Mouse (Mus musculus) intestine, embryonic 16.5 days (tissue): ENCODE data around the gene Dtnbp1. TPM values are rescaled to one million over a fixed set of nuclear protein-coding genes. Genes with fewer than 3 reads are reported as not detected.

ENCODE experiments used
- ATAC-seq: fragments of 200-750 bp; cut with Nextera tagmentation; 2 replicates; pipeline ENCODE4 v1.8.0; 2017; ENCODE audit warnings: moderate TSS enrichment, moderate library complexity
- H3K27ac ChIP-seq: fragments of 300-500 bp; sonication (generic); 2 replicates; pipeline ENCODE4 v1.5.1; 2014; ENCODE audit warnings: mild to moderate bottlenecking, low read length
- H3K27me3 ChIP-seq: fragments of 300-500 bp; sonication (generic); replicated peaks from 2 replicates; pipeline ENCODE4 v1.6.1; 2014; ENCODE audit warnings: low read length, control low read depth, mixed read lengths; ENCODE audit not compliant: control insufficient read depth, insufficient read depth
- H3K36me3 ChIP-seq: fragments of 300-500 bp; sonication (generic); 2 replicates; pipeline ENCODE4 v1.6.1; 2014; ENCODE audit warnings: low read length, control low read depth; ENCODE audit not compliant: control insufficient read depth, insufficient read depth
- H3K4me1 ChIP-seq: fragments of 300-500 bp; sonication (generic); 2 replicates; pipeline ENCODE4 v1.6.1; 2014; ENCODE audit warnings: low read length, control low read depth, mixed read lengths; ENCODE audit not compliant: control insufficient read depth, insufficient read depth
- H3K4me2 ChIP-seq: fragments of 300-500 bp; sonication (generic); 2 replicates; pipeline ENCODE4 v1.6.1; 2014; ENCODE audit warnings: low read depth, low read length, control low read depth
- H3K4me3 ChIP-seq: fragments of 300-500 bp; sonication (generic); 2 replicates; pipeline ENCODE4 v1.5.1; 2014; ENCODE audit warnings: mild to moderate bottlenecking, low read length
- H3K9ac ChIP-seq: fragments of 300-500 bp; sonication (generic); 2 replicates; pipeline ENCODE4 v1.6.1; 2014; ENCODE audit warnings: low read depth, low read length
- H3K9me3 ChIP-seq: fragments of 300-500 bp; sonication (generic); 2 replicates; pipeline ENCODE4 v1.6.1; 2016; ENCODE audit warnings: low read length, control low read depth; ENCODE audit not compliant: control insufficient read depth
- WGBS: fragments of 180-500 bp; shearing (Covaris S2); extraction: QIAGEN DNeasy Blood & Tissue Kit; methylation state at CpG from one replicate; pipeline ENCODE4 v1.1.7; 2014; 5-methylcytosine and 5-hydroxymethylcytosine counted together
- polyA plus RNA-seq: library from polyadenylated mRNA; unstranded; fragments of >200 nt; fragmentation: Nextera tagmentation; extraction: Ambion mirVana; gene quantifications from 2 replicates; pipeline ENCODE4 v1.2.1, GENCODE M21; 2015

Gene Dtnbp1
- 64.3 and 64.9 TPM in 2 replicates for polyA plus RNA-seq

DNA sequence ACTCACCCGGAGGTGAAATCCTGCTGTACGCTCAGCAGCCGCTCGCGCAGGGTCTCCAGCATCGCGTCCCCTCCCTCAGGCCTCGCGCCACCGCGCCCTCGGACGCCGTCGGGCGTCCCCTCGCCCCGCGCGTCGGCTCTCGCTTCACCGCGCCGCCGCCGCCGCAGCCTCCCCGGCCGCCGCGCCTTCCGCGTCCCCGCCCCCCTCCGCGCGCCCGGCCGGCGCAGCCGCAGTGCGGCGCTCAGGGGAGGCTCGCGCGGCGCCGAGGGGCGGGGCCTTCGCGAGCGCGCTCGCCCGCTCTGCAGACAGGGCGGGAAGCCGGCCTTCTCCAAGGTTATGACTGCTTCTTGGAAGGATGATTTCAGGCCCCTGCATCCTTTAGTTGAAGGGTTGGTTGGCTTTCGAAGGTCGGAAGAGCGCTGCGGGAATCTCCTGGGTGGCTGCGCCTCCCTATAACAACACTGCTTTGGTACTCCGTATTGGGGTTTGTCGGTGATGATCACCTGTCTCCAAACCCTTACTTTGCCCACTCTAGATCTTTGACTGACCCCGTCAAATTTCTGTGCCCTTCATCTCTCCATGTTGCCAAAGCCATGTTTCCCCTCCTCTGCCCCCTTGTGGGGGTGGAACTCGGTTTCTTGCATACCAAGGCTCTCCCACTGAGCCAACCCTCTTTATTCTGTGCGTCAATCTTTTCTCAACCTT lies at the start of gene Dtnbp1:
Gene Dtnbp1 (minus strand): TSS at position 237 of the 705 bp plus-strand sequence.
- WGBS: under 1% methylated on average over 64 of the region's 68 CpGs
- peak within 1 kb of the TSS; percentile 84 for H3K27ac ChIP-seq
- ATAC-seq: peak; percentile 92
- peaks cover 9% of the 10 kb centered on the region; the same call in 1 of the 2 replicates for H3K4me1 ChIP-seq
- peak within 1 kb of the TSS; percentile 92 for H3K4me3 ChIP-seq
- peak within 1 kb of the TSS; percentile 89 for H3K9ac ChIP-seq
- H3K9me3 ChIP-seq: no peaks in the 10 kb centered on the region
- H3K36me3 ChIP-seq: no peaks in the 10 kb centered on the region
- H3K27me3 ChIP-seq: no peaks in the 10 kb centered on the region
- H3K4me2 ChIP-seq: peak within 1 kb of the TSS; percentile 83

DNA sequence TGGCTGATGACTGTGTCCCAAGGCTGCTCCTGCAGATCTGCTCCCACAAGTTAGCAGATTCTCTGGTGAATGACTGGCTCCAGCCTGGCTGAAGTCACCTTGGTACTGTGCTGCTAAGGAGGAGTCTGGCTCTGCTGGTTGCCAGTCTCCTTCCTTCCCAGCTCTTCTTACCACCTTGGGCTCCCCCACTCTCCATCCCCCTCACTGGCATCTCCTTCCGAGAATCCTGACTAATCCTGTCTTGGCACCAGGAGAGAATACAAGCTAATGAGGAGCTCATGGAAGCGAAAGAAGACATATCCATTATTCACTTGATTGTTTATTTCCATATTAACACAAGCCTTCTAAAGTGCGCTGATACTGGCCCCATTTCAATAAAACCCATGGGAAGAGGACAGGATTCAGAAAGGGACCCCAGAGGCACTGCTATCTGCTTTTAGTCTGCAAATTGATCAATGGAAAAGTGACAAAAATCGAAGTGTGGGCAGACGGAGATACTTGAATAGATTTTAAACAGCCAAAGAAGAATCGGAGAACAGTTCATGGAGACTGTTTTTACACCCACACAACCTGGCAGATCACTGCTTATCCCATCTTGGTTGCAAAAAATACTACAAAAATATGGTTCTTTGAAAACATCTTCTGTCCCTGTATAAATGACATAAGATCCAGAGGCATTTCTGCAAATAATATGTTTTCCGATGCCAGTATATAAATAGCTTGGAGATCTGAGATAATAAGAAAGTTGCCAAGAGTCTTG lies 47.5 kb upstream of the Dtnbp1 start:
- Histone ChIP-seq H3K4me2 (no peak overlapping the region), H3K4me1 (no peaks in the 10 kb centered on the region), H3K27ac (no peak overlapping the region), H3K36me3 (no peaks in the 10 kb centered on the region), H3K4me3 (no peak overlapping the region), H3K9me3 (no peaks in the 10 kb centered on the region), H3K9ac (no peak overlapping the region), H3K27me3 (no peaks in the 10 kb centered on the region)
- 68% methylated on average over 7 of the region's 7 CpGs for WGBS
- no peak for ATAC-seq

DNA sequence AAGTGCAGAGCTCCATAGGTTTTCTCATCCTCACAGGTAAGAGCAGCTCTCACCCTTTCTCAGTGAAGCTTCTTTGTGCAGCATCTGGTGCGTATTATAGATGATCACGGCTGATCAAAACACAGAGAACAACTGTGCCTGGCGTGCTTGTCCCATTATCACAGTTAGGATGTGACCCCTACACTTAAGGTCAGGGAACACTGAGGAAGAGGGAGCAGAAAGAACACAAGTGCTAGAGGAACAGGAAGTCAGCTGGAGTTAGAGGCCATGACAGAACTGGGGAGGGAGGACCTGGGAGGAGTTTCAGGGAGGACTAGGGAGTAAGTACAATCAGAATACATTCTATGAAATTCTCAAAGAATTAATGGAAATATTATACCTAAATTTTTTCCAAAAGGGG lies 41.5 kb upstream of the Dtnbp1 start:
- Histone ChIP-seq H3K36me3 (no peaks in the 10 kb centered on the region), H3K4me2 (no peak overlapping the region), H3K4me1 (no peaks in the 10 kb centered on the region), H3K27me3 (no peaks in the 10 kb centered on the region), H3K9ac (no peak overlapping the region), H3K4me3 (no peak overlapping the region), H3K27ac (no peak overlapping the region), H3K9me3 (no peaks in the 10 kb centered on the region)
- ATAC-seq: no peak
- WGBS: 73% methylated on average over 3 of the region's 3 CpGs

DNA sequence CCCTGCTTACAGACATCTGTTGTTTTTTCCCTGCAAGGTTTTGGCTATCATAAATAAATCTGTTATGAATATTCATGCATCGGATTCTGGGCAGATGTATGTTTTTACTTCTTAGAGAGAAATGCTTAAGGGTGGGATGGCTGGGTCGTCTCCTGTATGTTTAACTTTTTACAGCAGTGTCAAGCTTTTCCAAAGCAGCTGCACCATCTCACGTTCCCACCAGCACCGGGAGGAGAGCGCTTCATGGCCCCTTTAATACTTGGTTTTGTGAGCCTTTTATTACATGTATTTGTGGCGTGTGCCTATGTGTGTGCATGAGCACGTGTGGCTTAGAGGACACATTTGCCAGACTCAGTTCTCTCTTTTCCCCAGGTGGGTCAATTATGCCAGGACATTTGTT lies 38.8 kb upstream of the Dtnbp1 start:
- ATAC-seq: no peak

DNA sequence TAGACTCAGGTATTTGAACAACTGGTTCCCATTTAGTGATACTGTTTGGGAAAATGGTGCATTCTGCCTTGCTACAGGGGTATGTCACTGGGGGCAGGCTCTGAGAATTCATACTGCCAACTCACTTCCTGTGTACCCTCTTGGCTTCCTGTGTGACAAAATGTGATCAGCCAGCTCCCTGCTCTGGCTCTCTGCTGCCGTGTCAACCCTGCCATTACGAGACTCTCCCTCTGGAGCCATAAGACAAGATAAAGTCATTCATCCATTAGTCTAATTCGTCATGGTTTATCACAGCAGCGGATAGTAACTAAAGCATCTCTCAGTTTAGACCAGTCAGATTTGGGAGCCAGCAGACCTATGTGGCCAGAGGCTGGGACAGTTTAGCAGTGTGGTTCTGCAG lies 38.2 kb upstream of the Dtnbp1 start:
- Histone ChIP-seq H3K9me3 (no peaks in the 10 kb centered on the region), H3K4me3 (no peak overlapping the region), H3K27me3 (no peaks in the 10 kb centered on the region), H3K9ac (no peak overlapping the region), H3K4me2 (no peak overlapping the region), H3K36me3 (no peaks in the 10 kb centered on the region), H3K4me1 (no peaks in the 10 kb centered on the region), H3K27ac (no peak overlapping the region)
- ATAC-seq: no peak
- WGBS: 67% methylated on average over 4 of the region's 4 CpGs

More for the DNA sequence above, 38.8 kb upstream of the Dtnbp1 start:
- Histone ChIP-seq H3K4me1 (no peaks in the 10 kb centered on the region), H3K27me3 (no peaks in the 10 kb centered on the region), H3K9me3 (no peaks in the 10 kb centered on the region), H3K9ac (no peak overlapping the region), H3K4me3 (no peak overlapping the region), H3K27ac (no peak overlapping the region), H3K4me2 (no peak overlapping the region), H3K36me3 (no peaks in the 10 kb centered on the region)
- WGBS: 52% methylated on average over 7 of the region's 7 CpGs

DNA sequence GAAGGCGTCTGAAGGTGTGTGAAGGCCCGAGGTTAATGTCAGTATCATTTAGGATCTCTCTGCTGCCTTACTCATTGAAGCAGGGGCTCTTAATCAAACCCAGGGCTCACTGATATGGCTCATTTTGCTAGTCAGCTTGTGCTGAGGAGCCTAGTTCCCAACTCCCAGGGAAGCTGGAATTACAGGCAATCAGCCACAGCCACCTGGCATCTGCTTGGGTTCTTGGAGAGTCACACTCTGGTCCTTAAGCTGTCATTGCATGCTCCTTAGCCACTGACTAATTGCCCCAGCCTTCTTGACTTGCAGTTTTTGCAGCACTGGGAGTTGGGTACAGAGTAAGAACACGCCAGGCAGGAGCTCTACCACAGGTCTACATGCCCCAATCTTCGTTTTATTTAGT lies 34.5 kb upstream of the Dtnbp1 start:
- WGBS: 86% methylated on average over 4 of the region's 4 CpGs
- H3K27ac ChIP-seq: no peak overlapping the region
- no peak overlapping the region for H3K4me3 ChIP-seq
- H3K9ac ChIP-seq: no peak overlapping the region
- no peaks in the 10 kb centered on the region for H3K36me3 ChIP-seq
- H3K27me3 ChIP-seq: no peaks in the 10 kb centered on the region
- H3K4me2 ChIP-seq: no peak overlapping the region
- no peaks in the 10 kb centered on the region for H3K9me3 ChIP-seq
- ATAC-seq: no peak
- H3K4me1 ChIP-seq: 0 out of 2 replicates have a peak, but pooled peaks cover under 1% of the 10 kb centered on the region

DNA sequence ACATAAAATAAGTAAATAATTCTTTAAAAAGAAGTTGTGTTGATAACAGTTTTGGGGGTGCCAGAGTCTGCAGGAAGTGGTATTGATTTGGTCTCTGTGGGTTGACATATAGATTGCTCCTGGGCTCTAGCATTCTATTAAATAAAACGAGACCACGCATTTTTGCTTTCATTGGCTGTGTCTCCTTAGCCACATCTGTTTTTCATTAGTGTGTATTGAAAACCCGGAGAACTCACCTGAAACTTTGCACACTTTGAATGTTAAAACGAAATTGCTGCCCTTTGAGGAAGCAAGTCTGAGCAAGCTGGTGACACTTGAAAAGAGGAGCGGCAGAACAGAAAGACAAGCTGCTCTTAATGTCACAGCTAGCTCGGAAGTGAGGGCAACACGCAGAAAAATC lies 32.8 kb upstream of the Dtnbp1 start:
- Histone ChIP-seq H3K4me2 (no peak overlapping the region), H3K4me1 (0 out of 2 replicates have a peak, but pooled peaks cover 2% of the 10 kb centered on the region), H3K27ac (no peak overlapping the region), H3K4me3 (no peak overlapping the region), H3K27me3 (no peaks in the 10 kb centered on the region), H3K36me3 (no peaks in the 10 kb centered on the region), H3K9ac (no peak overlapping the region), H3K9me3 (no peaks in the 10 kb centered on the region)
- no peak for ATAC-seq
- 81% methylated on average over 7 of the region's 7 CpGs for WGBS

DNA sequence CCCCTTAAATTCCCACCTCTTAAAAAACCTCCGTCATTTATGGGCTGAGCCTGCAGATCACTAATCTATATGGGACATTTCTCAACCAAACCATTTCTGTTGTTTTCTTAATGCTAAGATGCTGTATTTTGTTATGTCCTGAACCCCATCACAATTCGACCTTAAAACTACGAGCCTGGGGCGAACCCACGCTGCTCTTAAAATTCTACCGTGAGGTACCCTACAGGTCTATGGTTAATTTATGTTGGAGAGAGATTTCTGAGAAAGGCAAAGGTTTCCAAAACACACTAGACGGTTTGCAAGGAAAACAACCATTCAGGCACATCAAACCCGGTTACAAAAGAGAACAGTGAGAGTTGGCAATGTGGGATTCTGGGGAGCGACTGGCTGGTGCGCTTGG lies 31.4 kb upstream of the Dtnbp1 start:
- no peak overlapping the region for H3K27ac ChIP-seq
- no peak overlapping the region for H3K4me2 ChIP-seq
- WGBS: 91% methylated on average over 10 of the region's 10 CpGs
- no peaks in the 10 kb centered on the region for H3K27me3 ChIP-seq
- no peak overlapping the region for H3K4me3 ChIP-seq
- 0 out of 2 replicates have a peak, but pooled peaks cover 2% of the 10 kb centered on the region for H3K4me1 ChIP-seq
- H3K36me3 ChIP-seq: no peaks in the 10 kb centered on the region
- H3K9ac ChIP-seq: no peak overlapping the region
- H3K9me3 ChIP-seq: no peaks in the 10 kb centered on the region
- no peak for ATAC-seq

DNA sequence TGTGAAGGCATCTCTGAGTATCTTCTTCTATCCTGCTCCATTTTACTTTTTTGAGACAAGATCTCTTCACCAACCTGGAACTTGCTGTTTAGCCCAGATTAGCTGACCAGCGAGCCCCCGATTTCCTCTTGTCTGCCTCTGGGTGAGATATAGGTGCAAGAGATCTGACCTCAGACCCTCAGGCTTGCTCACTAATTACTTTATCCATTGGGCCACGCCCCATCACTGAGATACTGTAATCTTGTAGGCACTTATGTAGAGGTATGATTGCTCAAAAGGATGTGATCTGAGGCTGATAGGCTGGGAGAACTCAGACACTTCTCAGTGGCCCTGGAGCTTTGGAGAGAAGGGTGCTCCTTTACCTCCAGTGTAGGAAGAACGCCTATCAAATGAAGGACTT lies 30.5 kb upstream of the Dtnbp1 start:
- H3K27ac ChIP-seq: no peak overlapping the region
- no peak overlapping the region for H3K4me2 ChIP-seq
- H3K9ac ChIP-seq: no peak overlapping the region
- H3K36me3 ChIP-seq: no peaks in the 10 kb centered on the region
- H3K4me3 ChIP-seq: no peak overlapping the region
- no peak for ATAC-seq
- no peaks in the 10 kb centered on the region for H3K27me3 ChIP-seq
- 0 out of 2 replicates have a peak, but pooled peaks cover 2% of the 10 kb centered on the region for H3K4me1 ChIP-seq
- 75% methylated on average over 4 of the region's 4 CpGs for WGBS
- H3K9me3 ChIP-seq: no peaks in the 10 kb centered on the region
